ENCODE assay signal across 27 mouse cellular contexts in genomic region chr14:103695620-103696019, GRCm38 (mm10).
"Had no signal": no experiment of that assay in that cellular context is flagged by ENCODE, and none has a peak within 500 bp of the region (broad histone marks: within the 10 kb centered on the region; RNA-seq: fewer than 3 reads in every experiment).

No protein-coding gene starts in this region.

- H3K9me3 ChIP-seq: heart, embryonic 10.5 days; heart, embryonic 12.5 days; hindbrain, embryonic 10.5 days; hindbrain, embryonic 12.5 days; intestine, embryonic 15.5 days; limb, embryonic 12.5 days; liver, embryonic 12.5 days had no signal

- H3K27me3 ChIP-seq: heart, embryonic 12.5 days; hindbrain, embryonic 12.5 days; intestine, embryonic 15.5 days; limb, embryonic 12.5 days; liver, embryonic 12.5 days had no signal

- H3K27ac ChIP-seq: gastrocnemius, adult 2 months; heart, embryonic 10.5 days; hindbrain, embryonic 10.5 days; hindbrain, embryonic 12.5 days; hindbrain, embryonic 14.5 days; intestine, embryonic 15.5 days; limb, embryonic 12.5 days; liver, embryonic 12.5 days; liver, embryonic 14.5 days had no signal

- H3K4me1 ChIP-seq: heart, embryonic 10.5 days; heart, embryonic 12.5 days; hindbrain, embryonic 10.5 days; hindbrain, embryonic 12.5 days; intestine, embryonic 15.5 days; limb, embryonic 12.5 days; liver, embryonic 12.5 days had no signal

- H3K9ac ChIP-seq: heart, embryonic 12.5 days; hindbrain, embryonic 12.5 days; hindbrain, embryonic 14.5 days; intestine, embryonic 15.5 days; limb, embryonic 12.5 days; liver, embryonic 12.5 days; liver, embryonic 14.5 days had no signal

- DNase-seq: gastrocnemius, adult 2 months; gastrocnemius, postnatal 10 days; gastrocnemius, postnatal 25 days; heart, adult 18-20 months; heart, postnatal 10 days; heart, postnatal 4 days; kidney, adult 18-20 months; kidney, adult 8-10 months; kidney, postnatal 10 days; kidney, postnatal 25 days; kidney, postnatal 4 days; layer of hippocampus, adult 9-11 months; layer of hippocampus, postnatal 36 days; left cerebral cortex, postnatal 4 days had no signal

- ATAC-seq: hindbrain, embryonic 16.5 days; inflammation-experienced regulatory T-cells, adult 6 months; intestine, embryonic 15.5 days; intestine, postnatal 0 days; liver, embryonic 12.5 days had no signal

- H3K4me3 ChIP-seq: gastrocnemius, adult 2 months; heart, embryonic 10.5 days; heart, embryonic 12.5 days; hindbrain, embryonic 10.5 days; hindbrain, embryonic 12.5 days; intestine, embryonic 15.5 days; layer of hippocampus, adult 2 months; limb, embryonic 12.5 days; liver, embryonic 12.5 days had no signal

- H3K4me2 ChIP-seq: heart, embryonic 12.5 days; hindbrain, embryonic 12.5 days; hindbrain, embryonic 14.5 days; intestine, embryonic 15.5 days; limb, embryonic 12.5 days; liver, embryonic 12.5 days had no signal

- H3K36me3 ChIP-seq: heart, embryonic 10.5 days; heart, embryonic 12.5 days; intestine, embryonic 15.5 days; limb, embryonic 12.5 days; liver, embryonic 12.5 days had no signal
